Mouse (Mus musculus) CH12.LX (cell line): ENCODE measurements at regions not wholly inside any gene's neighbourhood (a gene's known extent, or its start where the extent isn't known, plus 50 kb on each side); places are given as distances from the start of the nearest gene placed in this dataset.

ENCODE experiments used
- BHLHE40 ChIP-seq: IDR thresholded peaks from 2 replicates; pipeline ENCODE4 v1.6.1; 2011; ENCODE audit warnings: mild to moderate bottlenecking, low read depth, low read length, improper control_type of control experiment
- CTCF ChIP-seq, 2 experiments: IDR thresholded peaks in 1 of 2; conservative IDR thresholded peaks in 1 of 2; 2 replicates each; pipeline ENCODE4 v1.5.1; 2011 to 2012; ENCODE audit warnings: low read depth in 2 of 2, low read length in 2 of 2, improper control_type of control experiment in 1 of 2, inconsistent platforms in 1 of 2, mild to moderate bottlenecking in 1 of 2, moderate library complexity in 1 of 2
- E2F4 ChIP-seq: IDR thresholded peaks from 2 replicates; pipeline ENCODE4 v1.6.1; 2011; ENCODE audit warnings: low read depth, low read length, improper control_type of control experiment; ENCODE audit not compliant: insufficient replicate concordance
- EP300 ChIP-seq: IDR thresholded peaks from 2 replicates; pipeline ENCODE4 v1.6.1; 2011; ENCODE audit warnings: low read length, improper control_type of control experiment
- ETS1 ChIP-seq: conservative IDR thresholded peaks from 2 replicates; pipeline ENCODE4 v1.6.1; 2012; ENCODE audit warnings: low read depth, mild to moderate bottlenecking, inconsistent platforms, low read length, improper control_type of control experiment, moderate library complexity
- KAT2A ChIP-seq: IDR thresholded peaks from 2 replicates; pipeline ENCODE4 v1.6.1; 2012; ENCODE audit warnings: low read length, improper control_type of control experiment, inconsistent platforms; ENCODE audit not compliant: insufficient replicate concordance
- MEF2A ChIP-seq: IDR thresholded peaks from 2 replicates; pipeline ENCODE4 v1.6.1; 2014; ENCODE audit warnings: low read depth, mild to moderate bottlenecking, inconsistent platforms, low read length, improper control_type of control experiment, borderline replicate concordance
- NELFE ChIP-seq: IDR thresholded peaks from 2 replicates; pipeline ENCODE4 v1.6.1; 2011; ENCODE audit warnings: low read depth, low read length, improper control_type of control experiment
- ZC3H11A ChIP-seq: IDR thresholded peaks from 2 replicates; pipeline ENCODE4 v1.6.1; 2012; ENCODE audit warnings: low read depth, mild to moderate bottlenecking, inconsistent platforms, low read length, improper control_type of control experiment

DNA sequence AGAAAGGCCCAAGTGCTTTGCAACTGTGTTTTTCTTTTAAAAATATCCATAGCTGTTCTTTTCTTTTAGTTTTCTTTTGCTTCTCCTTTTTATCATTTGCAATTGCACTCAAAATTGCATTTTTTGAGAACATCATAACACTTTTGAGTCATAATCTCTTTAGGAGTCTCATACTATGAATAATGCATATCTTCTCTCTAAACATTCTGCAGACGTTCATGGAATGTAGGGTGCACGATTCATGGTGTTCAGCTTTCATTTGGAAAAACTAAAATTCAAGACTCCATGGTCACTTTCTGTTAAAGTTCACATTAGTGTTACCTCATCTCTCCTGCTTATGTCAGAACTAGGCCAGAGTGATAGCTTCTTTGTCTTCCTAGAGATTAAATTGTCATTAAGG, 200.8 kb upstream of the Stxbp5 start:
- no peak for TF ChIP-seq MEF2A
- no peak for TF ChIP-seq ZC3H11A
- TF ChIP-seq BHLHE40, result no peak
- no peak for TF ChIP-seq NELFE
- TF ChIP-seq EP300, result no peak
- no peak for TF ChIP-seq CTCF (conservative IDR thresholded peaks at IDR 0.05 in 1 of 2, IDR thresholded peaks at IDR 0.05 in 1 of 2; ENCODE audit: low read depth in 2 of 2, low read length in 2 of 2)
- no peak for TF ChIP-seq ETS1
- no peak for TF ChIP-seq KAT2A
- TF ChIP-seq E2F4, result no peak
